Mouse (Mus musculus): ENCODE data around the gene Selenon. TPM values are rescaled to one million over a fixed set of nuclear protein-coding genes. Genes with fewer than 3 reads are reported as not detected.

Selenon gene
- polyA plus RNA-seq, 1 experiment from 2014 or later, result 15.4 TPM

DNA sequence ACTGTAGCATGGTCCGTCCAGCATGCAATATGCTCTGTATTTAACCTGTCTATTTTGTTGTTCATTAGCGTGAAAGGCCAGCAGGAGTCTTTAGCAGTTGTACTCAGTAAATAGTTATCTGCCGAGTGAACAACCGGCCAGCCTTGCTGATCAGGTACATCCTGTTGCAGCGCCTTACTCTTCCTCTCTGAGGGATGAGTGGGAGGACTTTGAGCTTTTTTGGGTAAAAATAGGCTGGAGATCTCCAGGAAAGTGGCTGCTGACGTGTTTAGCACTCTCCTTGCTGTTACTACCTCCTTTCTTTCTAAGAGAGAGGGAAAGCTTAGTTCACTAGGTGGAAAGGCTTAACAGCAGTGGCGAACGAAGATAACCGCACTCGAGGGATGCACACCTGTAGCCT, 34.2 kb downstream of the Selenon start:
- no peaks in the 10 kb centered on the region for H3K27me3 ChIP-seq
- ATAC-seq (ENCODE audit: insufficient number of reproducible peaks, insufficient read depth, low FRiP score, low TSS enrichment, low read depth), result no peak
- peaks cover 8% of the 10 kb centered on the region for H3K36me3 ChIP-seq
- H3K4me1 ChIP-seq, result peaks cover 5% of the 10 kb centered on the region
- H3K9me3 ChIP-seq, result no peaks in the 10 kb centered on the region
- H3K4me3 ChIP-seq, result no peak overlapping the region
- no peak overlapping the region for H3K4me2 ChIP-seq
- no peak overlapping the region for H3K27ac ChIP-seq
- WGBS, result 86% methylated on average over 10 of the region's 10 CpGs
- H3K9ac ChIP-seq, result no peak overlapping the region

DNA sequence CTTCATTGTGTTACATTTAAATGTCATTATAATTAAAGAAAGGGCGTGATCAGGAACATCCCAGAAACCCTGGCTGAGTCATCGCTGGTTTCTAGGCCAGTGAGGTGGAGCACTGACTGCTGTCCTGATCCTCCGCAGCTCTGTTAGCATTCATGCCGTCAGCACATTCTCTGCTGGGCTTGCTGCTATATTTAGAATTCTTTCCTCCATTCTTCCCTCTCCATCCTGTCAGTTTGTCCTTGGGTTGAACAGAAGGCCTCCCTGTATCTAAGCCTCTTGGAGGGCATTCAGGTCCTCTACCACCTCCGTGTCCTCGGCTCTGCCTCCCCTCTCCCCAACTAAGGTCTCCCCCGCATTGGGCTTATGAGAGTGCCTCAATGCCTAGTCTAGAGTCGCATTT, 35.0 kb downstream of the Selenon start:
- Histone ChIP-seq H3K27me3 (no peaks in the 10 kb centered on the region), H3K4me3 (no peak overlapping the region), H3K9ac (0 out of 2 replicates have a peak overlapping the region, but pooled peaks have one; percentile 8), H3K4me2 (no peak overlapping the region), H3K36me3 (peaks cover 6% of the 10 kb centered on the region; the same call in 1 of the 2 replicates), H3K4me1 (peaks cover 8% of the 10 kb centered on the region), H3K27ac (no peak overlapping the region), H3K9me3 (no peaks in the 10 kb centered on the region)
- no peak for ATAC-seq (ENCODE audit: insufficient number of reproducible peaks, insufficient read depth, low FRiP score, low TSS enrichment, low read depth)
- 79% methylated on average over 8 of the region's 8 CpGs for WGBS

DNA sequence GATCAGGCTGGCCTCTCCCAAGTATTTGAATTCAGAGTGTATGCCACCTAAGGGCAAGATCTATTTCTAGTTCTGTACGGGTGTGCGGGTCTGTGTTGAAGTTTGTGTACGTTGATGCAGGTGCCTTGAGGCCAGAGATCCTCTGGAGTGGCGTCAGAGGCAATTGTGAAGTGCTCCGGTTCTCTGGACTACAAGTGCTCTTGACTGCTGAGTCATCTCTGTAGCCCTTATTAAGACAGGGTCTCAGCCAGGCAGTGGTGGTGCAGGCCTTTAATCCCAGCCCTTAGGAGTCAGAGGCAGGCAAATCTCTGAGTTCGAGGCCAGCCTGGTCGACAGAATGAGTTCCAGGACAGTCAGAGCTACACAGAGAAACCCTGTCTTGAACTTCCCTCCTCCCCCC, 36.4 kb downstream of the Selenon start:
- H3K4me1 ChIP-seq, result peaks cover 17% of the 10 kb centered on the region
- H3K27ac ChIP-seq, result no peak overlapping the region
- no peak overlapping the region for H3K9ac ChIP-seq
- no peak for ATAC-seq (ENCODE audit: insufficient number of reproducible peaks, insufficient read depth, low FRiP score, low TSS enrichment, low read depth)
- WGBS, result 67% methylated on average over 7 of the region's 7 CpGs
- no peaks in the 10 kb centered on the region for H3K27me3 ChIP-seq
- no peaks in the 10 kb centered on the region for H3K9me3 ChIP-seq
- no peaks in the 10 kb centered on the region for H3K36me3 ChIP-seq
- no peak overlapping the region for H3K4me3 ChIP-seq
- H3K4me2 ChIP-seq, result no peak overlapping the region

DNA sequence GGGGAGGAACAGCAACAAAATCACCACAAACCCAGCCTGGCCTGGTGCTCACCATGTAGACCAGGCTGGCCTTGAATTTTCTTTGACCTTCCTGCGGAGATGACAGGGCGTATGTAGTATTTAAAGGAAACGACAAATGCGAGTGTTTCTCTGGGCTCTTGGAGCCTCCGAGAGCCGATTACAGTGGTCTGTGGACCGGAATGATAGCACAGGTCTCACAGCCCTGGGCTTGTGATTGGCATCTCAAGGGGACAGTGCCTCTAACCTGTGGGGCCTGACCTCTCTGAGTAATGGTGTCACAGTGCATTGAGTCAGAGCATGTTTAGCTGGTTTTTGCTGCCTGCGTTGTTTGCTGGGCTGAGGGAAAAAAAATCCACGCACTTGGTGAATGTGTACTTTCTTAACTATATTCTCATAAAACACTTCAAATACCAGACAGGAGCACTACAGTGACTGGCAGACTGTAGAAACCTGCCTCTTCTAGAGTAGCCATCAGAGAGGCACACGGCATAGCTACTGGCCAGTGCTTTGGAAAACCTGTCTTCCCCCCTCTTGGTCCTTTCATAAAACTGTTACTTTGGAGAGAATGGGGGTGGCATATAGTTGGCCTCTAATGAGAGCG, 37.5 kb downstream of the Selenon start:
- Histone ChIP-seq H3K4me3 (no peak overlapping the region), H3K9ac (0 out of 2 replicates have a peak overlapping the region, but pooled peaks have one; percentile 11), H3K27ac (no peak overlapping the region), H3K4me1 (peaks cover 17% of the 10 kb centered on the region), H3K9me3 (no peaks in the 10 kb centered on the region), H3K27me3 (no peaks in the 10 kb centered on the region), H3K36me3 (no peaks in the 10 kb centered on the region), H3K4me2 (no peak overlapping the region)
- 89% methylated on average over 11 of the region's 11 CpGs for WGBS
- ATAC-seq (ENCODE audit: insufficient number of reproducible peaks, insufficient read depth, low FRiP score, low TSS enrichment, low read depth), result no peak

DNA sequence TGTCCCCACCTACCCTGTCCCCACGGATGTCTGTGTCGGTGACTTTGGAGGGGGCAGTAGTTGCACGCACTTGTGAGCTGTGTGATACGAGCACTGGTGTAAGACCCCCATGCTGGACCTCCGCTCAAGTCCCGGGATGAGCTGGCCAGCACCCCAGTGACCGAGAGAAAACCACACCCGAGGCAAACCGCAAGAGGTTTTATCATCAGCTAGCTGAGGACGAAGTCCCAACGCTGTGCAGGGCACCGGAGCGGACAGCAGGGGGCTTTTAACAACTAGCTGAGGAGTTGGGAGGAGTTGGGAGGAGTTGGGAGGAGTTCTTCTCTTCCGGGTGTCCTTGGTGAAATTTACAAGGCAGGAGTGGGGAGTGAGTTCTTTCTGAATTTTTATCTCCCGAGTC, 39.2 kb downstream of the Selenon start:
- Histone ChIP-seq H3K4me1 (peaks cover 17% of the 10 kb centered on the region), H3K4me3 (peak overlapping the region; percentile 23), H3K4me2 (peak overlapping the region; percentile 54), H3K27me3 (no peaks in the 10 kb centered on the region), H3K27ac (no peak overlapping the region), H3K9ac (peak overlapping the region; percentile 37; the same call in 1 of the 2 replicates), H3K36me3 (no peaks in the 10 kb centered on the region), H3K9me3 (no peaks in the 10 kb centered on the region)
- WGBS, result 31% methylated on average over 15 of the region's 15 CpGs
- no peak for ATAC-seq (ENCODE audit: insufficient number of reproducible peaks, insufficient read depth, low FRiP score, low TSS enrichment, low read depth)

DNA sequence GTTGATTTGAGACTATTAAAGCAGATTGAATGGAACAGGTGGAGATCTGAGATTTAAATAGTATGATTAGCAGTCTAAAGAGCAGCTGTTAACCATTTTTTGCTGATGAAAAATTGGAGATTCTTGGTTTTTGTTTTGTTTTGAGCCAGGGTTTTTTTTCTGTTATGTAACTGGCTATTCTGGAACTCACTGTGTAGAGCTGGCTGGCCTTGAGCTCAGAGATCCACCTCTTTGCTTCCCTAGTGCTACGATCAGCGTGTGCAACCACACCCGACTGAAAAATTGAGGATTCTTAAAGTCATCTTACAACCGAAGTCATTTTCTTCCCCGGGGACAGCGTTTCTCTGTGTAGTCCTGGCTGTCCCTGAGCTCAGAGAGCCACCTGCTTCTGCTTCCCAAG, 40.2 kb downstream of the Selenon start:
- Histone ChIP-seq H3K27me3 (no peaks in the 10 kb centered on the region), H3K9ac (peak overlapping the region; percentile 72; the same call in 1 of the 2 replicates), H3K36me3 (peaks cover 6% of the 10 kb centered on the region; the same call in 1 of the 2 replicates), H3K27ac (no peak overlapping the region), H3K4me3 (peak overlapping the region; percentile 65), H3K9me3 (no peaks in the 10 kb centered on the region), H3K4me1 (peaks cover 17% of the 10 kb centered on the region), H3K4me2 (peak overlapping the region; percentile 94)
- ATAC-seq (ENCODE audit: insufficient number of reproducible peaks, insufficient read depth, low FRiP score, low TSS enrichment, low read depth), result no peak
- WGBS, result 70% methylated on average over 6 of the region's 6 CpGs

DNA sequence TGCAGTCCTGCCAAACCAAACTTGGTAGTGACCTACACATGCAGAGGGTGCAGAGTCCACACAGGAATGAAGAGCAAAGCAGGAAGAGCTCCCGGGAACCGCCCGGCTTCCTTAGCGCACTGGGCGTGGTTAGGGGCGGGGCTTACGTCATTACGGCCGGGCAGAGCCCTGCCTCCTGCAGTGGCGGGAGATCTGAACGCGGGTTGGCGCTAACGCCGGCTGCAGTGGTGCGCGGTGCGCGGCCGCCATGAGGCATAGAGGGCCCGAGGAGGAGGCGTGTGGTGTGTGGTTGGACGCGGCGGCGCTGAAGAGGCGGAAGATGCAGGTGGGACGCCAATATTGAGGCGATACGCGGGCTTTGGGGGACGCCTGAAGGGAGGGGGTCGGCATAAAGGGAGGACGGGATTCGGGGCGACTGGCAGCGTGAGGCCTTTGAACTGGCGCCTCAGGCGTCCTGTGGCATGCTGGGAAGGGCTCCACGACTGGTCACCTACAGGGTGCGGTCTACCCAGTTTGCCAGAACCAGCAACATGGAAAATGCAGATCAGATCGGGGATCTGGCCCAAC, 41.0 kb downstream of the Selenon start, which contains the start of gene Aunip:
Aunip (plus strand) TSS at position 155 of the 567 bp plus-strand sequence.
- Histone ChIP-seq H3K27me3 (no peaks in the 10 kb centered on the region), H3K9me3 (no peaks in the 10 kb centered on the region), H3K4me2 (peak within 1 kb of the TSS; percentile 94), H3K27ac (no peak within 1 kb of the TSS), H3K4me1 (peaks cover 17% of the 10 kb centered on the region), H3K4me3 (peak within 1 kb of the TSS; percentile 65), H3K36me3 (peaks cover 6% of the 10 kb centered on the region; the same call in 1 of the 2 replicates), H3K9ac (peak within 1 kb of the TSS; percentile 72)
- WGBS, result under 1% methylated on average over 42 of the region's 42 CpGs
- ATAC-seq (ENCODE audit: insufficient number of reproducible peaks, insufficient read depth, low FRiP score, low TSS enrichment, low read depth), result peak; percentile 89

DNA sequence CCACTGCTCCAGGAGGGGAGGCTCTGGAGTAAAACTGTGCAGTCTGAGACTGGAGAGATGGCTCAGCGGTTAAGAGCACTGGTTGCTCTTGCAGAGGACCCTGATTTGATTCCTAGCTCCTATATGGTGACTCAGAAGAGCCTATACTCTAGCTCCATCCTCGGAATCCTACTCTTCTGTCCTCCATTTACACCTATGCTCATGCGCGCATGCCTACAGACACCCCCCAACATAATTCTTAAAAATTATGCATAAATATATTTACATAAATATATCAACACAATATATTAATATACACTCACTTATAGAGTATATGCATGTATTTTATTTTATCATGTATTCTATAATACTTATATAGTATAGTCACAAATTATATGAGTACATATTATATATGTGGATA, 41.6 kb downstream of the Selenon start:
- Histone ChIP-seq H3K4me1 (peaks cover 17% of the 10 kb centered on the region), H3K27me3 (no peaks in the 10 kb centered on the region), H3K9me3 (no peaks in the 10 kb centered on the region), H3K27ac (no peak overlapping the region), H3K4me3 (peak overlapping the region; percentile 65; the same call in 1 of the 2 replicates), H3K4me2 (peak overlapping the region; percentile 94), H3K9ac (no peak overlapping the region), H3K36me3 (peaks cover 6% of the 10 kb centered on the region; the same call in 1 of the 2 replicates)
- ATAC-seq (ENCODE audit: insufficient number of reproducible peaks, insufficient read depth, low FRiP score, low TSS enrichment, low read depth), result no peak
- WGBS, result 69% methylated on average over 4 of the region's 4 CpGs

DNA sequence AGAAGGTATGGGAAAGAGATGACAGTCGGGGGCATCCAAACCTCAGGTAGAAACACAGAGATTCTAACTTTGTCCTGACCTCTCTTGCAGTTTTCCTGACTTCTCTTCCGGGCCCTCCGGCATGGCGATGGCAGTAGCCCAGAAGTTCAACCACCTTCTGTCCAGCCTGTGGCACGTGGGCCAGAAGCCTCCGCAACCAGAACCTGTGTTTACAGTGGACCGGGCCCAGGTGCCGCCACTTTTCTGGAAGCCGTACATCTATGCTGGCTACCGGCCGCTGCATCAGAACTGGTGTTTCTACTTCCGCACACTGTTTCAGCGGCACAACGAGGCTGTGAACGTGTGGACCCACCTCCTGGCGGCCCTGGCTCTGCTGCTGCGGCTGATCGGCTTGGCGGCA, 45.3 kb downstream of the Selenon start:
- 88% methylated on average over 19 of the region's 19 CpGs for WGBS
- no peaks in the 10 kb centered on the region for H3K27me3 ChIP-seq
- ATAC-seq (ENCODE audit: insufficient number of reproducible peaks, insufficient read depth, low FRiP score, low TSS enrichment, low read depth), result no peak
- H3K4me1 ChIP-seq, result peaks cover 6% of the 10 kb centered on the region
- no peak overlapping the region for H3K9ac ChIP-seq
- H3K36me3 ChIP-seq, result peaks cover 6% of the 10 kb centered on the region; the same call in 1 of the 2 replicates
- H3K27ac ChIP-seq, result no peak overlapping the region
- H3K9me3 ChIP-seq, result no peaks in the 10 kb centered on the region
- H3K4me3 ChIP-seq, result no peak overlapping the region
- no peak overlapping the region for H3K4me2 ChIP-seq

DNA sequence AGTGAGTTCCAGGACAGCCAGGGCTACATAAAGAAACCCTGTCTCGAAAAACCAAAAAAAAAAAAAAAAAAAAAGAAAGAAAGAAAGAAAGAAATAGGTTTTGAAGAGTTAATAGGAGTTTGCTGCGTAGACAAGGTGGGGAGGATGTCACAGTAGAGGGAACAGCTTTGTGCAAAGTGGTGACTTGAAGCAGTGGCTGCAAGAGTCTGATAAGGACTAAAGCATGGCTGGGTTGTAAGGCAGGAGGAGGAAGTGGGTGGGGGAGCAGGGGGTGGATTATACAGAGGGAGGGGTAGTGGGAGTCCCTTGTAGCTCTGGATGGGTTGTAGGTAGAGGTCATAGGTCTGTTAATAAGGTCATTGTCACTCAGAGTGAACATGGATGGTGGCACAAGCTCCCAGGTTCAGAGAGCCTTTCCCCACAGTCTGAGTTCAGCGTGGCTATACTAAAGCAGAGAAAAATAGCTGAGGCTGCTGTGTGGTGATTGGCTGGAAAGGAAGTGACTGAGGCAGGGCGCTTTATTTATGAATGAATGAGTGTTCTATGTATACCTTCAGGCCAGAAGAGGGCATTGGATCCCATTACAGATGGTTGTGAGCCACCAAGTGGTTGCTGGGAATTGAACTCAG, 45.9 kb downstream of the Selenon start:
- WGBS, result 76% methylated on average over 3 of the region's 4 CpGs
- Histone ChIP-seq H3K4me1 (peaks cover under 1% of the 10 kb centered on the region), H3K9me3 (no peaks in the 10 kb centered on the region), H3K36me3 (peaks cover 6% of the 10 kb centered on the region; the same call in 1 of the 2 replicates), H3K4me3 (no peak overlapping the region), H3K4me2 (no peak overlapping the region), H3K27ac (no peak overlapping the region), H3K9ac (no peak overlapping the region), H3K27me3 (no peaks in the 10 kb centered on the region)
- ATAC-seq (ENCODE audit: insufficient number of reproducible peaks, insufficient read depth, low FRiP score, low TSS enrichment, low read depth), result no peak

DNA sequence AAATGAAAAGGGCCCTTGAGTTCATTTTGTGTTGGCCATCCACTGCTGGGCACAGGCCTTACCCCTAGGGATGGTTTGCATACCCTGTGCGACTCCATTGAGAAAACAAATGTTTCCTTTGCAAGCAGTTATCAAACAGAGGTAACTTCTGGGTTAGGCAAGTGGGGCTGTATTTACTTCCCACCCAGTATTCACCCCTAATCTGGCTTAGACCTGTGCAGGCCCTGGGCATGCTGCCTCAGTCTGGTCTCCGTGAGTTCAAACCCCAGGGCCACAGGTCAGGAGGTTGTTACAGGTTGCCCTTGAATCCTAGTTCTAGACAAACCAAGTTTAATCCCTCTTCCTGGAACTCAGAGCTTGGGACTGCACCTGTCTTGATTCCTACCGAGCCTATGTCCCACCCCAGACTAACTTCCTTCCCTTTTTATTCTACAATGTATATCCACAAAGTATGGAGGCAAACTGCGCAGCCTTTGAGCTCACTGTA, 46.6 kb downstream of the Selenon start:
- WGBS, result 83% methylated on average over 4 of the region's 4 CpGs
- Histone ChIP-seq H3K27me3 (no peaks in the 10 kb centered on the region), H3K9ac (no peak overlapping the region), H3K4me3 (no peak overlapping the region), H3K36me3 (peaks cover 6% of the 10 kb centered on the region; the same call in 1 of the 2 replicates), H3K4me1 (no peaks in the 10 kb centered on the region), H3K27ac (no peak overlapping the region), H3K4me2 (no peak overlapping the region), H3K9me3 (no peaks in the 10 kb centered on the region)
- ATAC-seq (ENCODE audit: insufficient number of reproducible peaks, insufficient read depth, low FRiP score, low TSS enrichment, low read depth), result no peak
